Mouse (Mus musculus) thymus, postnatal 36 days (tissue): Measurements from ENCODE around the gene B3gat1.

Experiments
- DNase-seq, 2 experiments: peaks; one replicate each; pipeline ENCODE4 v3.0.0; 2022; ENCODE audit warnings: mixed read lengths in 2 of 2

The B3gat1 gene

GRCm38 (mm10) chr9:26778421-26778820 is 44.9 kb downstream of the B3gat1 start:
- DNase-seq, result no peak

DNA sequence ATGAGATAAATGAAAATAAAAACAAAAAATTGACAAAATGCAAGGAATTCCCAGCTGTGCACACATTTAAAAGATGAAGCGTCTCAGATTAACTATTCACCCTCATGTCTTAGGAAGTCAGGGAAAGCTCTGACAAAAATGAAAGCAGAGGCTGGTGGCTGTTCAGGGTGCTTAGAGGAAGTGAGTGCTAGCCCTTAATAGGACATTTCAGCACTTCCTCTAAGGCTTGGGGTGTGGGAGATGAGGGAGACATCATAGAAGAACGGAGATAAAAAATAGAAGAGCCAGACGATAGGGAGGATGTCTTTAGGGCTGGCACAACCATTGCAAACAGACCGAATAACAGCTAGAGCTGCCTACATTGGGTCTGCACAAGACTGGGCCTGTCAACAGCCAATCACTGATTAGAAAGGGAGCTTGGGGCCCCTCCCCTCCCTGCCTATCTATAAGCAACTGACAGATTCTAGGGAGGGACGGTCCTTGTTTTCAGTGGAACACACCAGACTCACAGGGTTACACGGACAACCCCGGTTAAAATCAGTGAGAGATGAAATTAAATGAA is 50.0 kb downstream of the B3gat1 start:
- no peak for DNase-seq

DNA sequence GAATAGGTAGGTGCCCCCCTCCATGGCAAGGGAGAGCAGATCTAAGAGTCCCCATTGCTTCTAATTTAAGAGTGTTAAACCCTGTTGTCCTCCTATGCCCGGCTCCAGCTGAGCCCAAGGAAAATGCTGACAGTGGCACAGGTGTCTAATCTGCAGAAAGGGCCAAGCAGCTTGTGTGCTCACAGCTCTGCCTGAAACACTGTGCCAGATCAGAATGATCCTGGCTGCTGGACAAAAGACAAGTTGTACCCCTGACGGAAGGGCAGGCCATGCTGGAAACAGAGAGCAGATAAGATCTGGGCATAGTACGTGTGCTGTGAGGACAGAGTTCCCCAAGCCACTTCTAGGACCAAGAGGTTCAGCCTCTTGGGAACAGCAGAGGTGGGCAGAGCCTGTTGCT is 59.3 kb downstream of the B3gat1 start:
- DNase-seq, result no peak

DNA sequence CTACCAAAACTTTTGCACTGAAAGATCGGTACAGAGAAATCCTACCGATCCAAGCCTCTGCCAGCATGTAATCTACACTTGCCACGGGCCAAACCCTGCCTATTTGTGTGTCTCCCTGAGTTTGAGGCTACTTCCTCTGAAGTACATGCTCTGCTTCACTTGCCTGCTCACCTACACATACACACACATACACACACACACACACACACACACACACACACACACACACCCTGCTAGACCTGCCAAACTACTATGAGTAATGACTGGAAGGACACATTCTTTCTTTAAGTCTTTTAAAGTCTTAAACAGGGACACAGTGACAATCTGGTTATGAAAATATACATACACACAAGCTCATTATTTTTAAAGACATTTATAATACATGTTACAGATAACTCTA is 64.7 kb downstream of the B3gat1 start:
- DNase-seq, result no peak

DNA sequence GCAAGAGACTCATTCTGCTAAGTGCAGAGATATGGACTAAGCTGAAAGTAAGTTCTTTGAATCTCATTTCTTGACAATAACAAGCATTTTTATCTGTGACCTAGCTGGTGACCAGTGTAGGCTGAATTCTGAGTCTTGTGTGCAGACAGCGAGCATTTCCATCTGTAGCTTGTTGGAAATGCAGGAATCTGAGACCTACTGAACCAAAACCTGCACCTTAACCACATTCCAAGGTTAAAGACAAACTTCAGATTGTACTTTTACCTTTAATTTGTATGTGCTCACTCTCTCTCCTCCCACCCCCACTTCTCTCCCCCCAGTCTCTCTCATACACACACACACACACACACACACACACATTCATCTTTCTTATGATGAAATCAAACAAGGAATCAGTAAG is 65.2 kb downstream of the B3gat1 start:
- DNase-seq, result no peak

GRCm38 (mm10) chr9:26800357-26800756 is 66.8 kb downstream of the B3gat1 start:
- no peak for DNase-seq

- DNase-seq, result no peak
Observed at GRCm38 (mm10) chr9:26804321-26804720, 70.8 kb downstream of the B3gat1 start.

DNA sequence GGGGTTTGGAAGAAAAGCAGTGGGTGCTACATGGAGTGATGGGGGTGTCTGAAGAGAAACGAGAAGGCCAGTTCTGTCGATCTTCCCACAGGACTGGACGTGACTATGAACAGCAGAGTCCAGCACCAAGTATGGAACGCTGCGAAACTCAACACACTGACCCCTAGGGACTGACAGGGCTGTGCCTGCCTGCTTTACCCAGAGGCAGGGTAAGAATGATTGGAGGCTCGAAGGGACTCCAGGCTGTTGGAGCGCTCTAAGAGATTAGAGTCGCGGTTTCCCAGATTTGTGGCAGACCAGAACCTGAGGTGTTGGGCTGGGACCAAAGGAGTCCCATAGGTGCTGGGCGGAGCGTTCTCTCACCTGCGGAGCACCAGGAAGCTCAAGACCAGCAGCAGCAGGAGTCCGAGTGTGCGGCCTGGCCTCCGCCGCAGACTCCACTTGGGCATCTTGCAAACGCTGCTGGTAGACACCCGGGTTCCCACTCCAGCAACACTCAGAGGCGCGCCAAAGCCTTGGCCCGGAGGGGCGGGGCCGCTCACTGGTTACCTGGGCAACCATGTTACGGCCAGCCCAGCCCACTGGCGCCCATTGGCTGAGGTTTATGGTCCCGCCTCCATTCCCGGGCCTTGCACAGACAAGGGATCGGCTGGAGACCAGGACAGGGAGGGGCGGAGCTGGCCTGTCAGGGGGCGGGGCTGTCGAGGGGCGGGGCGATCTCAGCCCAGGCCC is 72.6 kb downstream of the B3gat1 start, which contains the start of gene Glb1l2:
Gene Glb1l2 (minus strand): TSS at position 534 of the 732 bp plus-strand sequence.
- DNase-seq, result peak; percentile 11 to 26

DNA sequence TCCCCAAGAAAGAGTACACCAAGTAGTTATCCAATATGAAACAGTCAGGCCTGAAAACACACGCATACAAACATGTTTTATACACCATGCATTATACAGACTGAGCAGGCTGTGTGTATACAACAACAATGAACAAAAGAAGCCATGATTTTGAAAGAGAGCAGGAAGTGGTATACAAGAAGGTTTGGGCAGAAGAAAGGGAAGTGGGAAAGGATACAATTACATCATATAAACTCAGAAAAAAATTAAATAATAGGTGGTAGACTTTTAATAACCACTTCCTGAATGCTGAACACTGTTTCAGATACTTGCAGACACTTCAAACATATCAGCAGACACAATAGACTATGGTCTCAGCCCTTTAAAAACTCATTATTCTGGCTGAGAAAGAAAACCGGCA is 75.2 kb downstream of the B3gat1 start:
- DNase-seq, result no peak
